Mouse (Mus musculus) lung, postnatal 0 days (tissue): Measurements from ENCODE around the gene Card10.

Experiments
- CTCF ChIP-seq: IDR thresholded peaks from 2 replicates; pipeline ENCODE4 v1.5.1; 2016; ENCODE audit warnings: antibody characterized with exemption, mild to moderate bottlenecking
- EP300 ChIP-seq: IDR thresholded peaks from 2 replicates; pipeline ENCODE4 v1.6.1; 2016; ENCODE audit warnings: antibody characterized with exemption, mild to moderate bottlenecking, control low read depth

GRCm38 (mm10) chr15:78786411-78786818 is 16.4 kb downstream of the Card10 start:
- TF ChIP-seq CTCF (no peak), EP300 (0 out of 2 replicates have a peak, but pooled peaks have one; percentile 2)
